Mouse (Mus musculus) brain, embryonic 14.5 days (tissue): ENCODE measurements around the gene Me3. TPM values are rescaled to one million over a fixed set of nuclear protein-coding genes. Genes with fewer than 3 reads are reported as not detected.

Experiments used
- DNase-seq: peaks from one replicate; pipeline ENCODE4 v3.0.0-alpha.2; 2011; ENCODE audit warnings: low read depth
- CTCF ChIP-seq: fragments of 200-500 bp; IDR thresholded peaks from 2 replicates; pipeline ENCODE4 v1.5.1; 2012; ENCODE audit warnings: inconsistent platforms, mild to moderate bottlenecking, moderate library complexity, borderline replicate concordance; ENCODE audit not compliant: insufficient read depth, insufficient read length; ENCODE audit errors: extremely low read depth
- POLR2A ChIP-seq: fragments of 200-500 bp; IDR thresholded peaks from 2 replicates; pipeline ENCODE4 v1.6.1; 2012; ENCODE audit warnings: mild to moderate bottlenecking, inconsistent platforms, borderline replicate concordance; ENCODE audit not compliant: poor library complexity, insufficient read depth, insufficient read length, severe bottlenecking; ENCODE audit errors: extremely low read depth
- polyA plus RNA-seq: library from polyadenylated mRNA; depleted of rRNA; stranded (reverse); fragments of >200 nt; gene quantifications from 2 replicates; pipeline ENCODE4 v1.2.3, GENCODE M21; 2012

Gene Me3
- polyA plus RNA-seq, 1 experiment, result 3.7 TPM

- TF ChIP-seq CTCF, result no peak
- TF ChIP-seq POLR2A, result no peak
- peak; percentile 36 for DNase-seq
Observed at GRCm38 (mm10) chr7:89770021-89770420, 137.8 kb downstream of the Me3 start.

- no peak for DNase-seq
- TF ChIP-seq POLR2A (no peak), CTCF (no peak)
Observed at GRCm38 (mm10) chr7:89772906-89773305, 140.7 kb downstream of the Me3 start.

- TF ChIP-seq CTCF, result no peak
- TF ChIP-seq POLR2A, result no peak
- no peak for DNase-seq
Observed at GRCm38 (mm10) chr7:89773352-89773921, 141.2 kb downstream of the Me3 start.

GRCm38 (mm10) chr7:89773926-89774325 lies 141.7 kb downstream of the Me3 start:
- no peak for TF ChIP-seq CTCF
- TF ChIP-seq POLR2A, result no peak
- peak; percentile 59 for DNase-seq

GRCm38 (mm10) chr7:89775848-89776247 lies 143.7 kb downstream of the Me3 start:
- no peak for TF ChIP-seq CTCF
- TF ChIP-seq POLR2A, result no peak
- peak; percentile 70 for DNase-seq

- DNase-seq, result no peak
- TF ChIP-seq POLR2A (no peak), CTCF (no peak)
Observed at GRCm38 (mm10) chr7:89781391-89781790, 149.2 kb downstream of the Me3 start.

- no peak for TF ChIP-seq POLR2A
- TF ChIP-seq CTCF, result no peak
- DNase-seq, result no peak
Observed at GRCm38 (mm10) chr7:89787735-89788134, 155.5 kb downstream of the Me3 start.

- TF ChIP-seq CTCF (no peak), POLR2A (no peak)
- no peak for DNase-seq
Observed at GRCm38 (mm10) chr7:89792576-89792975, 160.4 kb downstream of the Me3 start.

GRCm38 (mm10) chr7:89795366-89795765 lies 163.2 kb downstream of the Me3 start:
- DNase-seq, result no peak
- TF ChIP-seq POLR2A, result no peak
- TF ChIP-seq CTCF, result no peak

- TF ChIP-seq CTCF (no peak), POLR2A (no peak)
- peak; percentile 44 for DNase-seq
Observed at GRCm38 (mm10) chr7:89796351-89796801, 164.2 kb downstream of the Me3 start.

GRCm38 (mm10) chr7:89798358-89799020 lies 166.3 kb downstream of the Me3 start:
- TF ChIP-seq CTCF (no peak), POLR2A (no peak)
- DNase-seq, result no peak

- DNase-seq, result no peak
- TF ChIP-seq CTCF, result no peak
- TF ChIP-seq POLR2A, result no peak
Observed at GRCm38 (mm10) chr7:89802447-89802846, 170.3 kb downstream of the Me3 start.
